Mouse (Mus musculus): ENCODE results near the gene Nxph1.

DNA sequence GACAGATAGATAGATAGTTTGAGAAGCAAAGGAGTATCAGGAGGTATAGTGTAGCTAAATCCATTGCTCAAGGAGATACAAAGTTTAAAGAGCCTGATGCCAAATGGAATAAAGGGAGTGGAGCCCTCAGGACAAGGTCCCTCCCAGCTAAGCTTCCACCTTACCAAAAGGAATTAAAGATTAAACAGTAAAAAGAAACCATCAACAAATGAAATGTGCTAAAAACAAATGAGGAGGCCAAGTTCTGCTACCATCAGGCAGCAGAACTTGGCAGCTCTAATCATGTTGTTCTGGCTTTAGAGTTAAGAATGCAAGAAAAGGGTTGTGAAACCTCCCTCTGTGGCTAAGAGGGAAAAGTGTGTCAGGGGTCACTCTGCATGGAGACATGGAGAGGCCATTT lies 159.1 kb downstream of the Nxph1 start:
- TF ChIP-seq POLR2A (IDR thresholded peaks at IDR 0.05; ENCODE audit: low read depth, low read length) (no peak), CTCF (conservative IDR thresholded peaks at IDR 0.05; ENCODE audit: insufficient read depth, insufficient read length, low read depth, low read length) (no peak)
